Mouse (Mus musculus) hindbrain, postnatal 0 days (tissue): ENCODE results near the gene Eif4g2. TPM values are rescaled to one million over a fixed set of nuclear protein-coding genes. Genes with fewer than 3 reads are reported as not detected.

ENCODE experiments used
- ATAC-seq: fragments of 200-750 bp; cut with Nextera tagmentation; 2 replicates; pipeline ENCODE4 v1.8.0; 2017; ENCODE audit warnings: mild to moderate bottlenecking, moderate TSS enrichment, moderate library complexity
- DNase-seq: peaks from one replicate; pipeline ENCODE4 v3.0.0-alpha.2; 2015; ENCODE audit warnings: low spot score
- H3K27ac ChIP-seq: fragments of 300-500 bp; sonication (generic); 2 replicates; pipeline ENCODE4 v1.5.1; 2014; ENCODE audit warnings: mild to moderate bottlenecking
- H3K27me3 ChIP-seq: fragments of 300-500 bp; sonication (generic); 2 replicates; pipeline ENCODE4 v1.6.1; 2014; ENCODE audit warnings: low read length, mixed read lengths; ENCODE audit not compliant: insufficient read depth
- H3K36me3 ChIP-seq: fragments of 300-500 bp; sonication (generic); 2 replicates; pipeline ENCODE4 v1.6.1; 2014; ENCODE audit warnings: low read length, mixed read lengths; ENCODE audit not compliant: insufficient read depth
- H3K4me1 ChIP-seq: fragments of 300-500 bp; sonication (generic); 2 replicates; pipeline ENCODE4 v1.6.1; 2014; ENCODE audit warnings: antibody characterized with exemption, low read length, mixed read lengths; ENCODE audit not compliant: insufficient read depth
- H3K4me2 ChIP-seq: fragments of 300-500 bp; sonication (generic); 2 replicates; pipeline ENCODE4 v1.6.1; 2014; ENCODE audit warnings: low read depth, mild to moderate bottlenecking, low read length, moderate library complexity, mixed read lengths
- H3K4me3 ChIP-seq: fragments of 300-500 bp; sonication (generic); 2 replicates; pipeline ENCODE4 v1.5.1; 2014; ENCODE audit warnings: low read length
- H3K9ac ChIP-seq: fragments of 300-500 bp; sonication (generic); replicated peaks from 2 replicates; pipeline ENCODE4 v1.6.1; 2014; ENCODE audit warnings: mild to moderate bottlenecking, low read length, moderate library complexity, mixed read lengths
- H3K9me3 ChIP-seq: fragments of 300-500 bp; sonication (generic); 2 replicates; pipeline ENCODE4 v1.6.1; 2016; ENCODE audit warnings: low read length, mixed read lengths
- CTCF ChIP-seq: IDR thresholded peaks from 2 replicates; pipeline ENCODE4 v1.5.1; 2016; ENCODE audit warnings: antibody characterized with exemption, control low read depth, low read depth
- WGBS: fragments of 180-500 bp; shearing (Covaris S2); extraction: QIAGEN DNeasy Blood & Tissue Kit; methylation state at CpG from one replicate; pipeline ENCODE4 v1.1.7; 2014; 5-methylcytosine and 5-hydroxymethylcytosine counted together
- polyA plus RNA-seq: library from polyadenylated mRNA; unstranded; fragments of >200 nt; fragmentation: Nextera tagmentation; extraction: Ambion mirVana; gene quantifications from 2 replicates; pipeline ENCODE4 v1.2.1, GENCODE M21; 2015
- total RNA-seq: library from RNA; depleted of rRNA; stranded (reverse); fragments of >200 nt; gene quantifications from 2 replicates; pipeline ENCODE4 v1.2.3, GENCODE M21; 2014

Eif4g2 gene
- total and polyA plus RNA-seq, 2 experiments from 2014 or later, result 322 to 761 TPM

- no peak; the same call in 1 of the 2 replicates for TF ChIP-seq CTCF
- peak overlapping the region; percentile 86 for H3K4me2 ChIP-seq
- H3K36me3 ChIP-seq, result no peaks in the 10 kb centered on the region
- peak overlapping the region; percentile 62 for H3K4me3 ChIP-seq
- peak overlapping the region; percentile 87 for H3K9ac ChIP-seq
- 1% methylated on average over 34 of the region's 34 CpGs for WGBS
- peaks cover 9% of the 10 kb centered on the region; the same call in 1 of the 2 replicates for H3K4me1 ChIP-seq
- H3K27ac ChIP-seq, result peak overlapping the region; percentile 100
- H3K27me3 ChIP-seq, result no peaks in the 10 kb centered on the region
- ATAC-seq (peak; percentile 93), DNase-seq (peak; percentile 77)
- H3K9me3 ChIP-seq, result no peaks in the 10 kb centered on the region
Observed at GRCm38 (mm10) chr7:111122084-111122530, 39.3 kb upstream of the Eif4g2 start.

- DNase-seq (peak; percentile 36), ATAC-seq (no peak)
- no peak for TF ChIP-seq CTCF
- Histone ChIP-seq H3K27me3 (no peaks in the 10 kb centered on the region), H3K9me3 (no peaks in the 10 kb centered on the region), H3K4me1 (peaks cover 9% of the 10 kb centered on the region; the same call in 1 of the 2 replicates), H3K36me3 (no peaks in the 10 kb centered on the region), H3K9ac (peak overlapping the region; percentile 87; the same call in 1 of the 2 replicates), H3K4me2 (peak overlapping the region; percentile 86), H3K4me3 (peak overlapping the region; percentile 62), H3K27ac (peak overlapping the region; percentile 100)
- WGBS, result 21% methylated on average over 9 of the region's 9 CpGs
Observed at GRCm38 (mm10) chr7:111121522-111121921, 38.7 kb upstream of the Eif4g2 start.

GRCm38 (mm10) chr7:111109561-111109960, 26.7 kb upstream of the Eif4g2 start:
- H3K27ac ChIP-seq, result no peak overlapping the region
- H3K4me1 ChIP-seq, result no peaks in the 10 kb centered on the region
- DNase-seq (no peak), ATAC-seq (no peak)
- no peak overlapping the region for H3K4me3 ChIP-seq
- no peaks in the 10 kb centered on the region for H3K36me3 ChIP-seq
- no peak overlapping the region for H3K4me2 ChIP-seq
- H3K9me3 ChIP-seq, result no peaks in the 10 kb centered on the region
- H3K9ac ChIP-seq, result no peak overlapping the region
- WGBS, result 84% methylated on average over 2 of the region's 2 CpGs
- no peak for TF ChIP-seq CTCF
- H3K27me3 ChIP-seq, result no peaks in the 10 kb centered on the region

- Histone ChIP-seq H3K36me3 (no peaks in the 10 kb centered on the region), H3K4me3 (no peak overlapping the region), H3K27ac (no peak overlapping the region), H3K9me3 (no peaks in the 10 kb centered on the region), H3K4me1 (no peaks in the 10 kb centered on the region), H3K9ac (no peak overlapping the region), H3K27me3 (no peaks in the 10 kb centered on the region), H3K4me2 (no peak overlapping the region)
- ATAC-seq, result no peak
- TF ChIP-seq CTCF, result no peak
- 88% methylated on average over 2 of the region's 2 CpGs for WGBS
- DNase-seq, result no peak
Observed at GRCm38 (mm10) chr7:111109161-111109560, 26.3 kb upstream of the Eif4g2 start.

GRCm38 (mm10) chr7:111098196-111098595, 15.4 kb upstream of the Eif4g2 start:
- Histone ChIP-seq H3K4me1 (no peaks in the 10 kb centered on the region), H3K9me3 (no peaks in the 10 kb centered on the region), H3K27ac (no peak overlapping the region), H3K4me3 (no peak overlapping the region), H3K27me3 (no peaks in the 10 kb centered on the region), H3K9ac (no peak overlapping the region), H3K36me3 (no peaks in the 10 kb centered on the region), H3K4me2 (no peak overlapping the region)
- DNase-seq (no peak), ATAC-seq (no peak)
- no peak for TF ChIP-seq CTCF
- WGBS, result 86% methylated on average over 1 of the region's 1 CpGs

- WGBS, result 89% methylated on average over 2 of the region's 2 CpGs
- no peak overlapping the region for H3K27ac ChIP-seq
- H3K4me2 ChIP-seq, result no peak overlapping the region
- H3K27me3 ChIP-seq, result no peaks in the 10 kb centered on the region
- H3K36me3 ChIP-seq, result no peaks in the 10 kb centered on the region
- H3K4me3 ChIP-seq, result no peak overlapping the region
- DNase-seq (no peak), ATAC-seq (no peak)
- no peaks in the 10 kb centered on the region for H3K9me3 ChIP-seq
- H3K9ac ChIP-seq, result no peak overlapping the region
- no peak for TF ChIP-seq CTCF
- no peaks in the 10 kb centered on the region for H3K4me1 ChIP-seq
Observed at GRCm38 (mm10) chr7:111095169-111095568, 12.3 kb upstream of the Eif4g2 start.

- Histone ChIP-seq H3K4me3 (no peak overlapping the region), H3K27ac (no peak overlapping the region), H3K36me3 (peaks cover 9% of the 10 kb centered on the region; the same call in 1 of the 2 replicates), H3K9ac (no peak overlapping the region), H3K4me1 (0 out of 2 replicates have a peak, but pooled peaks cover 9% of the 10 kb centered on the region), H3K4me2 (no peak overlapping the region), H3K9me3 (no peaks in the 10 kb centered on the region), H3K27me3 (no peaks in the 10 kb centered on the region)
- DNase-seq (no peak), ATAC-seq (no peak)
- TF ChIP-seq CTCF, result no peak
Observed at GRCm38 (mm10) chr7:111085153-111085552, 2.3 kb upstream of the Eif4g2 start.
